Mouse (Mus musculus): ENCODE measurements around the gene Micu2. TPM values are rescaled to one million over a fixed set of nuclear protein-coding genes. Genes with fewer than 3 reads are reported as not detected.
A peak's percentile ranks its signal among the peaks of the same experiment; 100 is the strongest.

Gene Micu2
- polyA plus RNA-seq, 1 experiment: 21.3 TPM

DNA sequence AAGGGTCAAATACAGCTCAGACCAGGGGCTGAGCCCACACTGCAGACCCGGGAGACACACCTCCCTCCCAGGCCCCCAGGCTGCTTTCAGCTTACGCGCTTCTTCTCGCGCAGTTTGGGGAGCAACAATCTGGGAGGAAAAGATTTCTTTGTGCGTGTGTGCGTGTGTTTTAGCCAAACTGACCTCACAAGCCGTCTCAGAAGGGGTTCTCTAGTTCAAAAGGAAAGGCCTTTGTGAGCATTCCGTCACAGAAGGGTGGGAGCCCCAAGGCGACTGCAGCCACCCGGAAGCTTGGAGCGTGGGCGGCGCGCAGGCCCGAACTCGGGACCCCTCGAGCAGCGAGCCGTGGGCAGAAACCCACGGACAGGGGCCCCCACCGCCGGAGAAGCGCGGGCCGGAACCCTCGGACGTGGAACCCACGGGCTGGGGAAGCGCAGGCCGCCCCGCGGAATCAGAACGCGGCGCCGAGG lies 109.5 kb downstream of the Micu2 start:
- Histone ChIP-seq H3K4me1 (ENCODE audit: control insufficient read depth, insufficient read depth, low read length) (no peaks in the 10 kb centered on the region), H3K27ac (ENCODE audit: insufficient read depth, low read length) (peak overlapping the region; percentile 57), H3K4me3 (replicated peaks; ENCODE audit: insufficient read depth, low read depth, low read length) (peak overlapping the region; percentile 89), H3K27me3 (ENCODE audit: control insufficient read depth, insufficient read depth, low read length) (no peaks in the 10 kb centered on the region; the same call in 1 of the 2 replicates)
- under 1% methylated on average over 37 of the region's 37 CpGs for WGBS
- TF ChIP-seq POLR2A (IDR thresholded peaks at IDR 0.05; ENCODE audit: borderline replicate concordance, insufficient read depth, low read length) (no peak), CTCF (IDR thresholded peaks at IDR 0.05; ENCODE audit: borderline replicate concordance, insufficient read depth, low read depth, low read length) (no peak)
- DNase-seq: no peak

DNA sequence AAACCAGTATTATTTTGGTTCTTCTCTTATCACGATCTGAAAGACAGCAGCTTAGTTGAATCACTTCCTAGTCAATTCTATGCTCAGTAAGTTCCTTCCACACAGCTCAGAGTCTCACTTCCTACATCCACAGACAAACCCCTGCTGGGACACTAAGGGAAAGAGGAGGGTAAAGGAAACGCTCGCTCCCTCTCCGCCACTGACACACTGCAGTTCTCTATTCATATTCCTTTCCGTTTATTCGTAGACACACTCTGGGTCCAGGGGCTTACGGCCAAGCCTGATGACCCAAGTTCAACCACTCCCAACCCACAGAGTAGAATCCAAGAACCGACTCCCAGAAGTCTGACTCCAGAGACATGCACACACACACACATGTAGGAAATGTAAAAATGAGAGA lies 111.9 kb downstream of the Micu2 start:
- Histone ChIP-seq H3K27ac (ENCODE audit: insufficient read depth, low read length) (no peak overlapping the region), H3K4me3 (replicated peaks; ENCODE audit: insufficient read depth, low read depth, low read length) (no peak overlapping the region), H3K4me1 (ENCODE audit: control insufficient read depth, insufficient read depth, low read length) (peaks cover 6% of the 10 kb centered on the region; the same call in 1 of the 2 replicates), H3K27me3 (ENCODE audit: control insufficient read depth, insufficient read depth, low read length) (no peaks in the 10 kb centered on the region; the same call in 1 of the 2 replicates)
- DNase-seq: no peak
- no peak for TF ChIP-seq CTCF (IDR thresholded peaks at IDR 0.05; ENCODE audit: borderline replicate concordance, insufficient read depth, low read depth, low read length)
- no peak for TF ChIP-seq POLR2A (IDR thresholded peaks at IDR 0.05; ENCODE audit: borderline replicate concordance, insufficient read depth, low read length)
- 42% methylated on average over 8 of the region's 8 CpGs for WGBS

DNA sequence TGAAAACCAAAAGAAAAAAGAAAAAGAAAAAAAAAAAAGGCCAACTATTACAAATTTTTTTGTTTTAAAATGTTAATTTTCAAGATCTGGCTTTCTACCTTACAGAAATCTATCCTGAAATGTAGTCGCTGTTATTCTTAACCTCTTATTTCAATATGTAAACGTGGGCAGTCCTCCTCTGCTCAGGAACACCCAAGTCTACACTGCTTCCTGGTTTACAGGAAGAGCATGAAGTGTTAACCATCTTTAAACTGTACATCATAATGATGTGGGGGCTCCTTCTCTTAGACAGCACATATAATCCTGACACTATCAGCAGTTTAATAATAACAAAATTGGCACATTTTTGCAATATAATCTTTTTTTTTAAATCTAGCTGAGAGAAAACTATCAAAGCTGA lies 113.0 kb downstream of the Micu2 start:
- H3K27ac ChIP-seq (ENCODE audit: insufficient read depth, low read length): no peak overlapping the region
- 91% methylated on average over 2 of the region's 2 CpGs for WGBS
- DNase-seq: no peak
- no peak for TF ChIP-seq CTCF (IDR thresholded peaks at IDR 0.05; ENCODE audit: borderline replicate concordance, insufficient read depth, low read depth, low read length)
- no peak for TF ChIP-seq POLR2A (IDR thresholded peaks at IDR 0.05; ENCODE audit: borderline replicate concordance, insufficient read depth, low read length)
- H3K4me3 ChIP-seq (replicated peaks; ENCODE audit: insufficient read depth, low read depth, low read length): no peak overlapping the region
- H3K4me1 ChIP-seq (ENCODE audit: control insufficient read depth, insufficient read depth, low read length): peaks cover 10% of the 10 kb centered on the region
- H3K27me3 ChIP-seq (ENCODE audit: control insufficient read depth, insufficient read depth, low read length): no peaks in the 10 kb centered on the region; the same call in 1 of the 2 replicates

DNA sequence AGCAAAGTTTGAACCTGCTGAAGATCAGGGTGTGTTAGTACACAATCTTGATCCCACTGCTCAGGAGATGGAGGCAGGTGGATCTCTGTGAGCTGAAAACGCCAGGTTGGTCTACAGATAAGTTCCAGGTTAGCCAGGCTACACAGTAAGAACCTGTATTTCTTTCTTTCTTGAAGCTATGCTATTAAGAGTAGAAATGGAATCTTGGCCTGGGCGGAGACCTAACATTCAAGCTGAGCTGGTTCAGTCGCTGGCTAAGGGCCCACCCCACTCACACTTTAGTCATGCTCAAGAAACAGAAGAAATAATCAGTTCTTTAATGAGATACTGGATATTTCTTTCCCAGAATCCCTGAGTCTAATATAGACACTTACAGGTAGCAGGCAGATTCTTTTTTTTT lies 115.7 kb downstream of the Micu2 start:
- Histone ChIP-seq H3K27me3 (ENCODE audit: control insufficient read depth, insufficient read depth, low read length) (no peaks in the 10 kb centered on the region), H3K4me3 (replicated peaks; ENCODE audit: insufficient read depth, low read depth, low read length) (no peak overlapping the region), H3K4me1 (ENCODE audit: control insufficient read depth, insufficient read depth, low read length) (peaks cover 10% of the 10 kb centered on the region), H3K27ac (ENCODE audit: insufficient read depth, low read length) (no peak overlapping the region)
- TF ChIP-seq CTCF (IDR thresholded peaks at IDR 0.05; ENCODE audit: borderline replicate concordance, insufficient read depth, low read depth, low read length) (no peak), POLR2A (IDR thresholded peaks at IDR 0.05; ENCODE audit: borderline replicate concordance, insufficient read depth, low read length) (no peak)
- no peak for DNase-seq
- WGBS: 93% methylated on average over 3 of the region's 3 CpGs

DNA sequence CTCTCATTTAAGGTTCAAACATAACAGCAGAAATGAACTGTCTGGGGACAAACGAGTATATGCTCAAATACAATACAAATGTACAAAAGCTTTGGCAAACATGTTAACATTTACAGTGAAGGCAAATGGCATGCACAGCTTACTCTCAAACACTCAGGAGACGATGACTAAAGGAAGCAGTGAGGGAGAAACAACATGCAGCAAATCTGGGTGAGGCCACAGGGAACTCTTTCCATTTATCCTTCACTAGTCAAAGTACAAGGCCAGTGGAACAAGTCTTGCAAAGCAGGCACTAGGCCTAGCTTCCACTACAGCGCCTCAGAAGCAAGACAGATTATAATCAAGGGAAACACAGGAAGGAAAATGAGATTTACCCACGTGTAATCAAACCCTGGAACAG lies 116.3 kb downstream of the Micu2 start:
- WGBS: 71% methylated on average over 4 of the region's 4 CpGs
- no peak overlapping the region for H3K27ac ChIP-seq (ENCODE audit: insufficient read depth, low read length)
- H3K27me3 ChIP-seq (ENCODE audit: control insufficient read depth, insufficient read depth, low read length): no peaks in the 10 kb centered on the region

DNA sequence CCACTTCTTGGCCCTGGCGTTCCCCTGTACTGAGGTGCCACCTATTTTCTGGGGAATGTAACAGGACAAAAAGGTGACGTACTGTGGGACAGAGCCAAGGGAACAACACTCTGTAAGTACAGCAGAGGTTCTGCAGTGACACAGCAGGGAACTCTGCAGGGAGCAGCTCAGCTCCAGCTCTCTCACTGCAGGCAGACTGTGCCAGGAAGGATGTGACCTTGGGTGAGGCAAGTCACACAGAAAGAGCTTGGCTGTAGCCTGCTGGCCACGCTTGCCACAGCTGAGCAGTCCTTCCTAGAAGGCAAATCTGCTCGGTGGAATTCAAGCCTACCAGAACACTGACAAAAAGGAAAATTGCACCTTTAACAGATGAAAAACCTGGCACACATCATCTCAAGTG lies 117.3 kb downstream of the Micu2 start:
- no peaks in the 10 kb centered on the region for H3K27me3 ChIP-seq (ENCODE audit: control insufficient read depth, insufficient read depth, low read length)
- H3K4me3 ChIP-seq (replicated peaks; ENCODE audit: insufficient read depth, low read depth, low read length): no peak overlapping the region
- peak; percentile 47 to 55 for DNase-seq
- H3K27ac ChIP-seq (ENCODE audit: insufficient read depth, low read length): no peak overlapping the region
- H3K4me1 ChIP-seq (ENCODE audit: control insufficient read depth, insufficient read depth, low read length): peaks cover 10% of the 10 kb centered on the region
- 19% methylated on average over 4 of the region's 4 CpGs for WGBS
- TF ChIP-seq CTCF (IDR thresholded peaks at IDR 0.05; ENCODE audit: borderline replicate concordance, insufficient read depth, low read depth, low read length) (peak; percentile 16; the same call in 1 of the 2 replicates), POLR2A (IDR thresholded peaks at IDR 0.05; ENCODE audit: borderline replicate concordance, insufficient read depth, low read length) (no peak)

More for the DNA sequence above, 116.3 kb downstream of the Micu2 start:
- H3K4me1 ChIP-seq (ENCODE audit: control insufficient read depth, insufficient read depth, low read length): peaks cover 10% of the 10 kb centered on the region
- DNase-seq: no peak
- TF ChIP-seq POLR2A (IDR thresholded peaks at IDR 0.05; ENCODE audit: borderline replicate concordance, insufficient read depth, low read length): no peak
- TF ChIP-seq CTCF (IDR thresholded peaks at IDR 0.05; ENCODE audit: borderline replicate concordance, insufficient read depth, low read depth, low read length): no peak
- H3K4me3 ChIP-seq (replicated peaks; ENCODE audit: insufficient read depth, low read depth, low read length): no peak overlapping the region

DNA sequence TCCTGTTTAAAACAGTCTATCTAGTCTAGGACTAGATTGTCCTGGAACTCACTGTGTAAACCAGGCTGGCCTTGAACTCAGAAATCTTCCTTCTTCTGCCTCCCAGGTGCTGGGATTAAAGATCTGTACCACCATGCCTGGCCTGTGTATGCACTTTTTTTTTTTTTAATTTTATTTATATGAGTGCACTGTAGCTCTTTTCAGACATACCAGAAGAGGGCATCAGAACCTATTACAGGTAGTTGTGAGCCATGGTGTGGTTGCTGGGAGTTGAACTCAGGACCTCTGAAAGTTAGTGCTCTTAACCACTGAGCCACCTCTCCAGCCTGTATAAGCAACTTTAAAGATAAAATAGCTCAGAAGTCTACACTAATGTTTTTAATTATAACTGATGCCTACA lies 118.0 kb downstream of the Micu2 start:
- Histone ChIP-seq H3K27me3 (ENCODE audit: control insufficient read depth, insufficient read depth, low read length) (no peaks in the 10 kb centered on the region), H3K4me1 (ENCODE audit: control insufficient read depth, insufficient read depth, low read length) (peaks cover 10% of the 10 kb centered on the region), H3K4me3 (replicated peaks; ENCODE audit: insufficient read depth, low read depth, low read length) (no peak overlapping the region), H3K27ac (ENCODE audit: insufficient read depth, low read length) (no peak overlapping the region)
- TF ChIP-seq CTCF (IDR thresholded peaks at IDR 0.05; ENCODE audit: borderline replicate concordance, insufficient read depth, low read depth, low read length) (no peak), POLR2A (IDR thresholded peaks at IDR 0.05; ENCODE audit: borderline replicate concordance, insufficient read depth, low read length) (no peak)
- no peak for DNase-seq

DNA sequence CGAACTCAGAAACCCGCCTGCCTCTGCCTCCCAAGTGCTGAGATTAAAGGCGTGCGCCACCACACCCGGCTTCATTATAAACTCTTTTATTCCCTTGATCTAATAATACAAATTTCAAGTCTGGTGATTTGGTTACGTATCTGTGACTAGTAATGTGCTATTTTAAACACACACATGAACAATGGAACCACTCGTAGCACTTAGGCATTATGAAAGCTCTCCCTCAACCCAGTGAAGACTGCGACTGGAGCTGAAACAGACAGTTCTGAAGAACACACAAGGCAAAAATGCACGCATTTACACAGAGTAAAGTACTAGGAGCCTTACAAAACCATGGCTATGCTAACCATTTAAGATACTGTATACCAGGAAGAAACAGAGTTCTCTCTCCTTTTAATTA lies 121.1 kb downstream of the Micu2 start:
- 92% methylated on average over 9 of the region's 9 CpGs for WGBS
- Histone ChIP-seq H3K27me3 (ENCODE audit: control insufficient read depth, insufficient read depth, low read length) (no peaks in the 10 kb centered on the region), H3K27ac (ENCODE audit: insufficient read depth, low read length) (no peak overlapping the region), H3K4me1 (ENCODE audit: control insufficient read depth, insufficient read depth, low read length) (peaks cover 9% of the 10 kb centered on the region), H3K4me3 (replicated peaks; ENCODE audit: insufficient read depth, low read depth, low read length) (no peak overlapping the region)
- TF ChIP-seq POLR2A (IDR thresholded peaks at IDR 0.05; ENCODE audit: borderline replicate concordance, insufficient read depth, low read length) (no peak), CTCF (IDR thresholded peaks at IDR 0.05; ENCODE audit: borderline replicate concordance, insufficient read depth, low read depth, low read length) (no peak)
- no peak for DNase-seq

Data from cerebellum, adult 2 months (tissue).